Mouse (Mus musculus) central nervous system, embryonic 14 days (tissue): ENCODE results near the gene Thsd4. TPM values are rescaled to one million over a fixed set of nuclear protein-coding genes. Genes with fewer than 3 reads are reported as not detected.

ENCODE experiments used
- polyA plus RNA-seq: library from polyadenylated mRNA; depleted of rRNA; stranded (reverse); fragments of >200 nt; gene quantifications from 2 replicates; pipeline ENCODE4 v1.2.3, GENCODE M21; 2012; rRNA removed

The Thsd4 gene
- 6.7 and 11.3 TPM in 2 replicates for polyA plus RNA-seq

DNA sequence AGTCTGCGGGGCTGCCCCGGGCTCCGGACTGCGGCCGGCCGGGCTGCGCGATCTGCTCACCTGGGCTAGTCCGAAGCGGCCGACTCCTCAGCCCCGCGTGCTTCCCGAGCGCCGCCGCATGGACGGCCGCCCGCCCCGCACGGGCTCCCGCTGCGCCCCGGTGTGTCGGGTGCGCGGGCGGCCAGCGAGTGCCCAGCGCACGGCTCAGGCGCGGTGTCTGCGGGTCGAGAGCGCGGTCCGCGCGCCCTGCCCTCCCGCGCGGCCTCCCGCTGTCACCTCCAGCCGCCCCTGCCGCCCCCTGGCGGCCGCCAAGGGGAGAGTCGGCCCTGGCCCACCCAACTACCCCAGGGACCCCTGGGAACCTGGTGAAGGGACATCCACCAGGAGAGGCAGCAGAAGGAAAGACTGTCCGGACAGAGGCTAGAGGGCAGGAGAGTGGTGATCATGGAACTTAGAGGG lies at the start of gene Thsd4:
Thsd4 (minus strand) TSS at position 241 of the 459 bp plus-strand sequence.

DNA sequence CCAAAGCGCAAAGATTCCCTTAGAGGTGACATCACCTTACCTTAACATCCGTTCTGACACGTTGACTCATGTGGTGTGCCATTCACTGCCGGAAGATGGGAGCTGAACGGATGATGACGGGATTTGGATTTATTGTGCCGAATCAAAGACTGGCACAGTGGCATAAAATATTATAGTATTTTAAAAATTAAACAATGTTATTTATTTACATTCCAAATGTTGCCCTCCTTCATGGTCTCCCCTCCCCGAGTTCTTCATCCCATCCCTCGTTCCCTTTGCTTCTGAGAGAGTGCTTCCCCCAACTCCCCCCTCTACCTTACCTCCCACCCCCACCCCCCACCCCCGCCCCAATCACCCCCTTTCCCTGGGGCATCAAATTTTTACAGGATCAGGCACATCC lies 561.3 kb downstream of the Thsd4 start, which contains the start of gene Nr2e3:
Nr2e3 (minus strand) TSS at position 101 of the 400 bp plus-strand sequence.

Other genes with a start within 250 kb of the Thsd4 start
- gene Lrrc49, start 166.1 kb upstream of the Thsd4 start, polyA plus RNA-seq, result 69.4 and 78.2 TPM in 2 replicates
- gene Larp6, start 190.9 kb upstream of the Thsd4 start, polyA plus RNA-seq, result 9.9 and 12.0 TPM in 2 replicates